Mouse (Mus musculus) left cerebral cortex, postnatal 36 days (tissue): ENCODE measurements at regions not wholly inside any gene's neighbourhood (a gene's known extent, or its start where the extent isn't known, plus 50 kb on each side); places are given as distances from the start of the nearest gene placed in this dataset.

ENCODE experiments used
- DNase-seq, 2 experiments: peaks; one replicate each; pipeline ENCODE4 v3.0.0; 2021 to 2022; ENCODE audit warnings: low spot score in 2 of 2, mixed read lengths in 1 of 2
- intact Hi-C: fragments of 180-260 bp; cut with DNase I; formaldehyde crosslinking; loops from one replicate; pipeline ENCODE4 v1.15.1; 2025

GRCm38 (mm10) chr10:87639339-87639738 lies 117.7 kb downstream of the Pah start:
- no peak for DNase-seq

DNA sequence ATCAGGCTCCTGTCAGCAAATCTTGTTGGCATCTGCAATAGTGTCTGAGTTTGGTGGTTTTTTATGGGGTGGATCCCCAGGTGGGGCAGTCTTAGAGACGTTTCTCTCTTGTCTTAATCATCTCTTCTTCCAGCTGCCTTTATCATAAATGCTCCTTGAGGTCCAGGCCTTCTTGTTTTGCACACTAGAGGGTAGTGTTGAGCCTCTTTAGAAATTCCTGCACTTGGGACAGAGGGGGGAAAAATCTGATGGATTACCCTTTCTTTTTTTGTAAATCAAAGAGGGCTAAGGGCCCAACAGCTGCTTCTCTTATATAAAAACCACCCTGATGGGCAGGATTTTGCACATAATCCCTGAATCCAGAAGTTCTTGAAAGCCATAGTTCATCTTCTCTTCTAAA lies 127.5 kb downstream of the Pah start:
- intact Hi-C loops: loop anchor here (5.0 kb wide), 3 partner anchors 323 to 673 kb away; no protein-coding TSS in a partner anchor
- DNase-seq: peak in 1 of 2 experiments; percentile 21

More at GRCm38 (mm10) chr10:87639339-87639738, 117.7 kb downstream of the Pah start:
- intact Hi-C loops: no loop called here

GRCm38 (mm10) chr10:87652139-87652740 lies 130.6 kb downstream of the Pah start:
- DNase-seq: no peak
- intact Hi-C loops: loop anchor here (10.0 kb wide), 1 partner anchor 463 kb away; no protein-coding TSS in a partner anchor

GRCm38 (mm10) chr10:87654112-87654511 lies 132.5 kb downstream of the Pah start:
- DNase-seq: peak in 1 of 2 experiments; percentile 6
- intact Hi-C loops: loop anchor here (10.0 kb wide), 1 partner anchor 461 kb away; no protein-coding TSS in a partner anchor

DNA sequence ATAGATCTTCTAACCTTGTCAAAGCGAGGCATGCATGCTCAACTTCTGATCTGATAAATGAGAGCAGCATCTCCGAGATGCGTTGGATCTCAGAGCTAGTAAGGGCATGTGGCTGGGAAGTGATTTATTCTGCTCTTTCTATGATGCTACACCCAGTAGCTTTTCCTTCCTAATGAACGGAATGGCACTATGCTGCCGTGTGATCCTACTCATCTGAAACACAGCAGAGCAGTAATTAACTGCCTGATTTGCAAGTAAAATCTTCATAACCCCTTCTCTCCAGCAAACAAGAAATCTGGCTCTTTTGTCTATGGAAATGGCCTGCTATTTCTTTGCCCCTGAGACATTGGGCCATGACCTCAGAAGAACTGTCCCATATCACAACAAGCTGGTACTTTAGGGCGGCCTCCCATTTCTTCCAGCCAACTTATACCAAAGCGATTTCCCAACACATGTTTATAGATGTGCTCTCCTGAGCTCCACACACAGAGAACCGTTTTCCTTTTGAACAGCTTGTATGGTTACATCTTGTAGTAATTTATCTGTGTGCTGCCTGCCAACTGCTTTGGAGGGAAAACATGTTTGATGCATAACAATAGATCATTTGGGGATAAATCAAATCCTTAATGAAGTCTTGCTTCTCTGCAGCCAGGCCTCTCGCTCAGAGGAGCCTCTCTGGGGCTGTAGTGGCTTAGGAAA lies 144.6 kb downstream of the Pah start:
- intact Hi-C loops: no loop called here
- DNase-seq: no peak

GRCm38 (mm10) chr10:87666719-87667387 lies 145.3 kb downstream of the Pah start:
- DNase-seq: peak; percentile 47 to 55
- intact Hi-C loops: no loop called here

DNA sequence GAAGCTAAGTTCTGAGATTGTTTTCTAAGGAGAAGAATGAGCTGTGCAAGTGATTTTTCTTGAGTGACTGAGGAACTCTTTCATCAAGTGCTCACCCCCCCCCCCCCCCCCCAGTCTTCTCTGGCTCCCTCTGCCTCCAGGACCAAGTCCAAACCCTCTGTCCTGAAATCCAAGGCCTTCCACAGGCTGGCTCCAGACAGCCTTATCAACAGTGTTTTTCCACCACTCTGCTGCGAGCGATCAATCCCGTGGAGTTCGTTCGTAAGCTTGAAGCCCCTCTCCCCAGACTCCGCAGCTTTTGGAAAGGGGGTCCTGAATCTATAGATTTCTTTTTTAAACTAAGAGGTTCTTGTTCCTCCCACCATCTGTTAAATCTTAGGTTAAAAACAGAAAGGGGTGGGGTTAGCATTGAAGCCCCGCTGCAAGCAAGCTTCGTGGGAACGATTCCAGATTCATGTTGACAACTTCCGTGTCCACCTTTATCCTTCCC lies 146.1 kb downstream of the Pah start:
- intact Hi-C loops: no loop called here

GRCm38 (mm10) chr10:87674740-87675420 lies 153.3 kb downstream of the Pah start:
- intact Hi-C loops: no loop called here
- no peak for DNase-seq

More for the DNA sequence above, 146.1 kb downstream of the Pah start:
- no peak for DNase-seq

- no peak for DNase-seq
- intact Hi-C loops: no loop called here
These were observed 154.6 kb downstream of the Pah start for GRCm38 (mm10) chr10:87676041-87676672.

DNA sequence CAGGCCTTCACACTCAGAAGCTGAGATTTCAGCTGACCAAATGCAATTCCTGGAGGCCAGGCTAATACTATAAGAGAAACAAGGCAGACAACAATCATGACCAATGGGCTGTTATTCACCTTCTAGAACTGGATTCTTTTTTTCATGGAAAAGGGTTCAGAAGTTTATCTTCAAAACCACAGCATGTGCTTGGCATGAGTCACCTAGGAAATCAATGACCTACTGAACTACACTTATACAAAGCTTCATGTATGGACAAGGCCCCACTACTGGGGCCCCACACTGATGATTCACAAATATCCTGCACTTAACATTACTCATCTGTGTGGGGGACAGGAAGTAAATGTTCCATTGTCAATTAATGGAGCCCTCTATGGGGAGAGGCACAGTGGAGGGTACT lies 157.4 kb downstream of the Pah start:
- intact Hi-C loops: no loop called here
- no peak for DNase-seq

GRCm38 (mm10) chr10:87686311-87686710 lies 164.7 kb downstream of the Pah start:
- intact Hi-C loops: no loop called here
- no peak for DNase-seq

DNA sequence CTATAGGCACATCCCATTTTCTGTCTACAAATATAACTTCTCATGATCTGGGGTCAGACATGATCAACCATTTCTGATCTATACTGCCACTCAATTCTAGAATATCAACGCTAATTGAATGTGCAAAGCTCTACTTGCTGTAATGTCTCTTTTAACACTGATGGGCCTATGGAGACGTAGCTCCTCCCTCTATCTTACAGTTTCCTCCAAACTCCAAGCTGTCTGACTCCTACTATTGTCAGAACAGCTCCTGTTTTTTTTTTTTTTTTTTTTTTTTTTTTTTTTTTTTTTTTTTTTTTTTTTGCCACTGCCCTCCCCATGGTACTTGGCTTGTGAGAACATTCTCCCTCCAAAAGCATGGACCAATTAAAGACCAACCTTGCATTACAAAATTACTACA lies 165.2 kb downstream of the Pah start:
- intact Hi-C loops: no loop called here
- no peak for DNase-seq

- DNase-seq: no peak
- intact Hi-C loops: no loop called here
These were observed 166.2 kb downstream of the Pah start for GRCm38 (mm10) chr10:87687844-87688243.

GRCm38 (mm10) chr10:87690831-87691230 lies 167.2 kb upstream of the Igf1 start:
- DNase-seq: no peak
- intact Hi-C loops: no loop called here

GRCm38 (mm10) chr10:87696485-87696884 lies 161.6 kb upstream of the Igf1 start:
- no peak for DNase-seq
- intact Hi-C loops: no loop called here

GRCm38 (mm10) chr10:87711209-87711608 lies 146.9 kb upstream of the Igf1 start:
- DNase-seq: no peak
- intact Hi-C loops: no loop called here

DNA sequence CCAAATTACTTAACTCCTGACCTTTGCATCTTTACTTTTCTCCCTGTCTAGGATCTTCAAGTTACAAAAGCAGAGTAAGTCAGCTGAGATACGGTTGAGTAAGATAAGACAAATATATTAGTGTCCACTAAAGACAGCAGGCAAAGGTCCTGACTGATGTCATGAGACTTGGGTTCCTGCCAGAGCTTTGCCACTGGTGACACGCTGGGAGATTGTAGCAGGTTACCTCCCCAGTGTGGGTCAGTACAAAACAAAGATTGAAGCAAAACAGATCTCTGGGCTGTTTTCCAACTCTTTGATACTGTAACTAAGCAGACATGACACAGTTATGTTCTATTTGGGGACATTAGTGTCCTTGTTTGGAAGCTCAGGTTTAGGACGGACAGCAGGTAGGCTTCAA lies 146.3 kb upstream of the Igf1 start:
- no peak for DNase-seq
- intact Hi-C loops: no loop called here

GRCm38 (mm10) chr10:87715874-87716600 lies 142.0 kb upstream of the Igf1 start:
- DNase-seq: no peak
- intact Hi-C loops: no loop called here

DNA sequence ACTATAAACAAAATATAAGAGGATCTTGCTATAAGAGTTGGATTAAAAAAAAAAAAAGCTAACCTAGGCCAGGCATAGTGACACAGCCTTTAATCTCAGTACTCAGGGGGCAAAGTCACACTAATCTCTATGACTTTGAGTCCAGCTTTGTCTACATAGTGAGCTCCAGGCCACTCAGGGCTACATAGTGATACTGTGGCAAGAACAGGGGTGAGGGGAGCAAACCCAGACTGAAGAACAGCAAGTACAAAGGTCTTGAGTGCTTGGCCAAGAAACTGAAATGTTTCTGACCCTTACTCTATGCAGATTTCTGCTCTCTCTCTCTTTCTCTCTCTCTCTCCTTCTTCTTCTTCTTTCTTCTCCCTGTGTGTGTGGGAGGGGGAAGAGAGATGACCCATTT lies 140.9 kb upstream of the Igf1 start:
- intact Hi-C loops: no loop called here
- no peak for DNase-seq
